Mouse (Mus musculus): Measurements from ENCODE around the gene Ptprd. TPM values are rescaled to one million over a fixed set of nuclear protein-coding genes. Genes with fewer than 3 reads are reported as not detected.
A peak's percentile ranks its signal among the peaks of the same experiment; 100 is the strongest.

Ptprd gene
- polyA plus RNA-seq, 1 experiment from 2014 or later, result 112 TPM

DNA sequence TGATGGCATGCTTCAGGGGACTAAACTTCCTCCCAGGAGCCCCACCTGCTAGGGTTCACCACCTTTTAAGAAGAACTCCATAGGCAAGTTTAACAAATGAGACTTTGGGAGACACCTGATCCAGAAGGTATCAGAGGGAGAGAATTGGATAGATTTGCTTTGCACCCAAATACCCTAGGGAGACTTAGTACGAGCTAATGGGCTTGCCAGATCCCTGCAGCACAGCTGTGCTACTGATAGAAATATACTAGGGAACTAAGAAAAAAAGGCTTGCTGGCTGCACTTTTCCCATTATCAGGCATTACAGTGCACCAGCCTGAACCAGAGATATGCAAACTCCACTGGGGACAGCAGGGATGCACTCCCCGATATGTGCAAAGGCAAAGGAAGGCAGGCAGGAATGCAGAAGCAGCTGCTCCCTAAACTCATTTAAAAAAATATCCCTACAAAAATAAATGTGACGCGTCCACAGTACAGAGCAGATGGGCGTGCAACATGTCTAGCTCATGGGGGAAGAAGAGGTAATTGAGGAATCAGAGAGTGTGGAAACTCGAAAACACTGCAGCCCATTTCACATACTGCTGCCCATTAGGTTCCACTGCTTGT, 1831.3 kb downstream of the Ptprd start:
- Histone ChIP-seq H3K27me3 (ENCODE audit: control insufficient read depth, insufficient read depth, low read length) (no peaks in the 10 kb centered on the region), H3K4me2 (replicated peaks) (no peak overlapping the region), H3K9me3 (ENCODE audit: control insufficient read depth, low read length) (no peaks in the 10 kb centered on the region), H3K27ac (peak overlapping the region; percentile 2), H3K9ac (no peak overlapping the region), H3K36me3 (replicated peaks; ENCODE audit: control insufficient read depth, insufficient read depth) (no peaks in the 10 kb centered on the region), H3K4me1 (replicated peaks; ENCODE audit: control insufficient read depth, insufficient read depth, low read length) (0 out of 2 replicates have a peak, but pooled peaks cover 7% of the 10 kb centered on the region), H3K4me3 (replicated peaks; ENCODE audit: low read length) (no peak overlapping the region)
- DNase-seq (ENCODE audit: low spot score), result no peak
- ATAC-seq (ENCODE audit: low FRiP score), result peak; percentile 73; the same call in 1 of the 2 replicates
- 44% methylated on average over 6 of the region's 6 CpGs for WGBS

DNA sequence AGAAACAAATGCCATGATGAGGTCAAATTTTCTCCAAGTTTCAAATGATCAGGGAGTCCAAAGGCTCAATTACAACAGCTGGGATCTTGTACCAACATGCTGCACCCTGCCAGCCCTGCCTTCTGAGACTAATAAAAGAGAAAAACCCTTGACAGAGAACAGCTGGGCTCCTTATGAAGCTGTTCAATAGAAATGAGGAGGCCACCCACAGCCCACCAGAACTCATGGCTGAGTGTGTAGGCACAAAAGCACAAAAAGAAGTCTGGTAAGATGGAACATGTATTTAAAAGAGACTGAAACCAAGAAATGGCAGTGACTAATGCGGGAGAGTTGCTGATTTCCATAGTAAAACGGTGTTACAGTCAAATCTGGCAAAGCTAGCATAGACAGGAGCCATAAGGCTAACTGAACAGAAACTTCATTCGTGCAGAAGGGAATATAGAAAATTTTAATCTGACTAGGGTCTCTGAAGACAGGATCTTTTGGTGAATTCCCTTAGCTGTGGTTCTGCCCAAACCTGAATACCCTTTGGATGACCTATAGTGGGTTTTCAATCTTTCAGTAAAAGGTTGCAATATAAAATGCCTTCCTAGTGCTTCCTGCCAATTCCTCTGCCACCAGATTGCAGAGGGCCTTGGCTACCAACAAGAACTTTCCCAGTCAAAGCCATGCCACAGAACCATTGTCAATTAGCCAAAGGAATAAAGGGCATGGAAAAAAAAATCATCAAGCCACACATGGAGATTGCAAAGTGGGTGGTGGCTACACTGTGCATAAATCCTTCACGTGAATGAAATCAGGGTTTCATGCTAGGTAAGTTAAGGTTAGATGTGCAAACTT, 1841.5 kb downstream of the Ptprd start:
- H3K27me3 ChIP-seq (ENCODE audit: control insufficient read depth, insufficient read depth, low read length), result no peaks in the 10 kb centered on the region
- H3K9ac ChIP-seq, result no peak overlapping the region
- H3K4me1 ChIP-seq (replicated peaks; ENCODE audit: control insufficient read depth, insufficient read depth, low read length), result peaks cover 38% of the 10 kb centered on the region
- DNase-seq (ENCODE audit: low spot score) (no peak), ATAC-seq (ENCODE audit: low FRiP score) (peak; percentile 54; the same call in 1 of the 2 replicates)
- no peak overlapping the region for H3K4me2 ChIP-seq (replicated peaks)
- no peak overlapping the region for H3K4me3 ChIP-seq (replicated peaks; ENCODE audit: low read length)
- 29% methylated on average over 4 of the region's 4 CpGs for WGBS
- H3K36me3 ChIP-seq (replicated peaks; ENCODE audit: control insufficient read depth, insufficient read depth), result no peaks in the 10 kb centered on the region
- H3K9me3 ChIP-seq (ENCODE audit: control insufficient read depth, low read length), result no peaks in the 10 kb centered on the region
- H3K27ac ChIP-seq, result 0 out of 2 replicates have a peak overlapping the region, but pooled peaks have one; percentile 14

DNA sequence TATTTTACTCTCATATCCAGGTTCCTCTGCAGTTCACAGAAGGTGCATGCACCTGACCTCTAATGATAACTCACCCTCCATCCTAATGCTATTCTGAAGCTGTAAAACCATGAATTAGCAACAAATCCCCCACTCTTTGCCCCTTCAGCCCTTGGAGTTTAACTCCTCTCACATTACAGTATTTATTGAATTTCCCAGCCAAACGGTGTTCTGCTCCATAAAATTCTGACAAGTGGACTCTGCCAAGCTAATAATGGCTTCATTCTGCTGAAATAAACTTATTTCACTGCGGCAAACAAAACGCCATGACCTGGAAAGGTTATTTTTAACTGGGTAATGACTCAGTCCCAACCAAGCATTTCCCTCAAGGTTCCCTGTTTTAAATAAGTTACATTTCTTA, 1842.7 kb downstream of the Ptprd start:
- no peak overlapping the region for H3K4me3 ChIP-seq (replicated peaks; ENCODE audit: low read length)
- DNase-seq (ENCODE audit: low spot score) (no peak), ATAC-seq (ENCODE audit: low FRiP score) (no peak)
- H3K27ac ChIP-seq, result no peak overlapping the region
- 45% methylated on average over 3 of the region's 3 CpGs for WGBS
- no peaks in the 10 kb centered on the region for H3K36me3 ChIP-seq (replicated peaks; ENCODE audit: control insufficient read depth, insufficient read depth)
- H3K9me3 ChIP-seq (ENCODE audit: control insufficient read depth, low read length), result no peaks in the 10 kb centered on the region
- no peak overlapping the region for H3K9ac ChIP-seq
- H3K4me1 ChIP-seq (replicated peaks; ENCODE audit: control insufficient read depth, insufficient read depth, low read length), result peaks cover 38% of the 10 kb centered on the region
- H3K27me3 ChIP-seq (ENCODE audit: control insufficient read depth, insufficient read depth, low read length), result no peaks in the 10 kb centered on the region
- no peak overlapping the region for H3K4me2 ChIP-seq (replicated peaks)

DNA sequence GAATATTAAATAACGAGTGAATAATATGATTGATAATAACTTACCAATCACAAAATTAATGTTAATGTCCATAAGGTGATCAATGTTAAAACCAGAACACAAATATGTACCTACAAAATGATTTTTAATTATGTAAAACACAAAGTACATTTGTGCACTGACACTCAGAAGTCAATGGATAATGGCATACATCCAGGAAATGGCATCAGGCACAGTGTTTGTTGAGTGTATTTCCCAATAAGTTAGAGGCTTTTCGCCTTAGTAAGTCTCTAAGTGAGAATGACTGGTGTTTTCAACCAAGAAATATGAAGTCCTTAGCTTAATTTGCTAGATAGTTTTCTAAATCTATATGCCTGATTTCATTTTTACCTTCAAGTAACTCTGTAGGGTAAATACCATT, 1843.5 kb downstream of the Ptprd start:
- ATAC-seq (ENCODE audit: low FRiP score), result no peak
- Histone ChIP-seq H3K9ac (no peak overlapping the region), H3K27me3 (ENCODE audit: control insufficient read depth, insufficient read depth, low read length) (no peaks in the 10 kb centered on the region), H3K4me1 (replicated peaks; ENCODE audit: control insufficient read depth, insufficient read depth, low read length) (peaks cover 43% of the 10 kb centered on the region), H3K36me3 (replicated peaks; ENCODE audit: control insufficient read depth, insufficient read depth) (no peaks in the 10 kb centered on the region), H3K27ac (no peak overlapping the region), H3K4me3 (replicated peaks; ENCODE audit: low read length) (no peak overlapping the region), H3K4me2 (replicated peaks) (no peak overlapping the region), H3K9me3 (ENCODE audit: control insufficient read depth, low read length) (no peaks in the 10 kb centered on the region)
- no peak for DNase-seq (ENCODE audit: low spot score)
- WGBS, result 97% methylated on average over 2 of the region's 2 CpGs

DNA sequence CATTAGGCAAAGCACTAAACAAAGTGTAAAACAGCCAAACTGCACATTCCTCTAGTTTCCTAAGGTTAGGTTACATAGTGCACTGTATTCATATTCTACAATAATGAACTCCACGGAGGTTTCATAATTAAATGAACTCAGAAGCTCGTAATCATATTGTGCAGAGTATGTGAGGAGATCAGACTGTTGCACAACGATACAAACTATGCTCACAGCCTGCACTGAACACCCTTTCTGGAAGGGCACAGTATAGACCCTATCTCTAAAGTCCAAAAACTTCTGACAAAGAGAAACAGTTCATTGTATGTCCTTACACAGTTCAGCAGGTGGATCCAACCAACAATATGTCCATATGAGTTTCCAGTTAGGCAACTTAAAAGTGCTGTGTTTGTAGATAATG, 1844.5 kb downstream of the Ptprd start:
- Histone ChIP-seq H3K9me3 (ENCODE audit: control insufficient read depth, low read length) (no peaks in the 10 kb centered on the region), H3K4me2 (replicated peaks) (no peak overlapping the region), H3K27me3 (ENCODE audit: control insufficient read depth, insufficient read depth, low read length) (no peaks in the 10 kb centered on the region), H3K4me1 (replicated peaks; ENCODE audit: control insufficient read depth, insufficient read depth, low read length) (peaks cover 45% of the 10 kb centered on the region), H3K27ac (no peak overlapping the region), H3K36me3 (replicated peaks; ENCODE audit: control insufficient read depth, insufficient read depth) (no peaks in the 10 kb centered on the region), H3K4me3 (replicated peaks; ENCODE audit: low read length) (no peak overlapping the region), H3K9ac (no peak overlapping the region)
- 58% methylated on average over 3 of the region's 3 CpGs for WGBS
- no peak for DNase-seq (ENCODE audit: low spot score)
- ATAC-seq (ENCODE audit: low FRiP score), result 0 out of 2 replicates have a peak, but pooled peaks have one; percentile 2

DNA sequence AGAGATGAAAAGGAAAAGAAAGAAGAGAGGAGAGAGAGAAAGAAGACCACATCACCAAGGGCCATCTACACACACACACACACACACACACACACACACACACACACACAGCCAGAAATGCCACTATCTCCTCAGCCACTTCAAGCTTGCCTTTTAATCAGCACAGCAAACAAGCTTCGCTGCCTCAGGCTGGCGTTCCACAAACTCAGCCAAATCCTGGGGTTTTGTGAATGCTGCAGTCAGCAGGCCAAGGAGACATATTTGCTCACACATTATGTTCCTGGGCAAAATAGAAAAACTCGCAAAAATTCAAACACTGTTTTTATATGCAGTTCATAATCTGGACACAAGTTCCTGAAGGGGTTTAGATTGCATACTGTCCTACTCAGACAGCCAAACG, 1845.9 kb downstream of the Ptprd start:
- no peak overlapping the region for H3K9ac ChIP-seq
- no peak overlapping the region for H3K4me2 ChIP-seq (replicated peaks)
- no peak for DNase-seq (ENCODE audit: low spot score)
- ATAC-seq (ENCODE audit: low FRiP score), result peak; percentile 41; the same call in 1 of the 2 replicates
- no peak overlapping the region for H3K4me3 ChIP-seq (replicated peaks; ENCODE audit: low read length)
- H3K27me3 ChIP-seq (ENCODE audit: control insufficient read depth, insufficient read depth, low read length), result no peaks in the 10 kb centered on the region
- no peaks in the 10 kb centered on the region for H3K36me3 ChIP-seq (replicated peaks; ENCODE audit: control insufficient read depth, insufficient read depth)
- peaks cover 45% of the 10 kb centered on the region for H3K4me1 ChIP-seq (replicated peaks; ENCODE audit: control insufficient read depth, insufficient read depth, low read length)
- no peaks in the 10 kb centered on the region for H3K9me3 ChIP-seq (ENCODE audit: control insufficient read depth, low read length)
- H3K27ac ChIP-seq, result no peak overlapping the region
- 66% methylated on average over 4 of the region's 4 CpGs for WGBS

DNA sequence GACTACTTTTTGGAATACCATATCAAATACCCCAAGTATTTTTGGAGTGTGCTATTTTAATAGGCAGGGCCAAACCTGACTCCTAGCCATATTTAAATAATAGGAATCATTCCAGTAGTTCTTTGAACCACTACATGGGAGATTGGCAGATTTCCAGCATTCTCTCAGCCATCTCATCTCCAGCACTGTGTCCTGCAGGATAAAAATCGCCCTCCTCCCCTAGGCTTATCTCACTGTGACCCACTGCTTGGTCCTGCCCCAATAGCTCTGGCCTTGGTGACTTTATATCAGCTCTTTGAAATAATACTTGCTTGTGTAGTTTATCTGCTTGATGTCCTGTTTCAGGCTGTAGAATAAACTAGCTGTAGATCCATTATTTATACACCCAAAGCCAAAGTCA, 1850.2 kb downstream of the Ptprd start:
- WGBS, result 70% methylated on average over 1 of the region's 1 CpGs
- ATAC-seq (ENCODE audit: low FRiP score) (no peak), DNase-seq (ENCODE audit: low spot score) (no peak)
- no peak overlapping the region for H3K27ac ChIP-seq
- H3K4me2 ChIP-seq (replicated peaks), result no peak overlapping the region
- H3K4me3 ChIP-seq (replicated peaks; ENCODE audit: low read length), result no peak overlapping the region
- no peaks in the 10 kb centered on the region for H3K27me3 ChIP-seq (ENCODE audit: control insufficient read depth, insufficient read depth, low read length)
- H3K4me1 ChIP-seq (replicated peaks; ENCODE audit: control insufficient read depth, insufficient read depth, low read length), result peaks cover 18% of the 10 kb centered on the region
- H3K9me3 ChIP-seq (ENCODE audit: control insufficient read depth, low read length), result no peaks in the 10 kb centered on the region
- H3K36me3 ChIP-seq (replicated peaks; ENCODE audit: control insufficient read depth, insufficient read depth), result no peaks in the 10 kb centered on the region
- H3K9ac ChIP-seq, result no peak overlapping the region

DNA sequence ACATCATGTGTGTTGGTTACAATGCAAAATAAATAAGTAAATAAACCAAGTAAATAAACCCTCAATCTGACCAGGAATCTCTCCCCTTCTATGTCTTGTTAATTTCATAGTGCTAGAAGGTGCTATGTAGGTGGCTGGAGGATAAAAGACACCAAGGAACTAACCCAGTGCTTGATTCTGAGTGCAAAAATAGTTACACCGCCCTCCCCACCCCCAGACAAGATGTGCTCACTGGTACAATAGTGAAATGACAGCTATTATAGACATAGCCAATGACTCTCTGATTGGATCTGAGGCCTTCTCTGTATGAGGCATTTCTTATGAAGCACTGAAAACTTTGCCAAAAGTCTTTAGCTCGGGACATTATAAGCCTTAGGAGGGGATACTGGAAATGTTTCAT, 1857.6 kb downstream of the Ptprd start:
- ATAC-seq (ENCODE audit: low FRiP score) (no peak), DNase-seq (ENCODE audit: low spot score) (no peak)
- Histone ChIP-seq H3K9ac (no peak overlapping the region), H3K27ac (no peak overlapping the region), H3K36me3 (replicated peaks; ENCODE audit: control insufficient read depth, insufficient read depth) (no peaks in the 10 kb centered on the region), H3K9me3 (ENCODE audit: control insufficient read depth, low read length) (no peaks in the 10 kb centered on the region), H3K4me2 (replicated peaks) (no peak overlapping the region), H3K27me3 (ENCODE audit: control insufficient read depth, insufficient read depth, low read length) (no peaks in the 10 kb centered on the region), H3K4me3 (replicated peaks; ENCODE audit: low read length) (no peak overlapping the region), H3K4me1 (replicated peaks; ENCODE audit: control insufficient read depth, insufficient read depth, low read length) (peaks cover 19% of the 10 kb centered on the region; the same call in 1 of the 2 replicates)
- 90% methylated on average over 2 of the region's 2 CpGs for WGBS

DNA sequence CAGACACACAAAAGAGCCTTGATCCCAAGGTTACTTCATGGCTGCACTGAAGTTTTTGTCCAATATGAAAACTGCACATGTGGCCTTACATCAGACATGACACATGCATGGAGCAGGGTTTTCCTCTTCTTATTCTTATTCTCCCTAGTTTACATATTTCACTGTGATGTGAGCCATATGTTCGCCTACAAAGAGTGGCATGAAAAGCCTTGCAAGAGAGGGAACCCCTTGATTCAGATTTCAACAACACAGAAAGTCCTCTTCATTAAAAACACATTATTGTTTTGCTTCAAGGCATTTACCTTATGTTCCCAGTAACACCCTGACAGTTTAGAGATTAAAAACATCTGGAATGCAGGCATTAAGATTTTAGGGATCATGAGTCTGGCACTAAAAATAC, 1859.3 kb downstream of the Ptprd start:
- no peaks in the 10 kb centered on the region for H3K27me3 ChIP-seq (ENCODE audit: control insufficient read depth, insufficient read depth, low read length)
- H3K27ac ChIP-seq, result no peak overlapping the region
- WGBS, result 86% methylated on average over 1 of the region's 1 CpGs
- H3K4me1 ChIP-seq (replicated peaks; ENCODE audit: control insufficient read depth, insufficient read depth, low read length), result peaks cover 19% of the 10 kb centered on the region; the same call in 1 of the 2 replicates
- DNase-seq (ENCODE audit: low spot score), result no peak
- H3K4me2 ChIP-seq (replicated peaks), result no peak overlapping the region
- H3K9me3 ChIP-seq (ENCODE audit: control insufficient read depth, low read length), result no peaks in the 10 kb centered on the region
- H3K4me3 ChIP-seq (replicated peaks; ENCODE audit: low read length), result no peak overlapping the region
- no peak overlapping the region for H3K9ac ChIP-seq
- ATAC-seq (ENCODE audit: low FRiP score), result no peak
- no peaks in the 10 kb centered on the region for H3K36me3 ChIP-seq (replicated peaks; ENCODE audit: control insufficient read depth, insufficient read depth)

All from hindbrain, embryonic 14.5 days (tissue).